Mouse (Mus musculus): ENCODE measurements around the gene Prrc2a.

The Prrc2a gene

GRCm38 (mm10) chr17:35164568-35165450 lies at the start of gene Prrc2a:
Prrc2a (minus strand) TSS chr17:35164897.
- CTCF ChIA-PET: interaction anchor here (0.8 kb wide), 1 partner anchor 58 kb away, joined by 3 read pairs; no protein-coding TSS in a partner anchor

GRCm38 (mm10) chr17:35213071-35213470 lies 48.4 kb upstream of the Prrc2a start:
- CTCF ChIA-PET: interaction anchor here (1.2 to 1.9 kb wide), 2 partner anchors 12 to 53 kb away, joined by 3 to 4 read pairs; partner anchors contain the start of gene Tnf

- CTCF ChIA-PET: interaction anchor here (0.7 to 1.1 kb wide), 2 partner anchors 11 to 31 kb away, joined by 3 read pairs; partner anchors contain the start of gene Ddx39b
These were observed 45.9 kb upstream of the Prrc2a start for GRCm38 (mm10) chr17:35210593-35210992.

- CTCF ChIA-PET: interaction anchor here (0.7 to 1.3 kb wide), 3 partner anchors 10 to 31 kb away, joined by 3 to 5 read pairs (median 3); partner anchors contain the start of gene Ddx39b
These were observed 45.3 kb upstream of the Prrc2a start for GRCm38 (mm10) chr17:35209785-35210535.

- CTCF ChIA-PET: interaction anchor here (0.5 to 1.4 kb wide), 5 partner anchors 9 to 1290 kb away, joined by 3 to 10 read pairs (median 5); no protein-coding TSS in a partner anchor
These were observed 40.7 kb upstream of the Prrc2a start for GRCm38 (mm10) chr17:35205380-35205769.

- CTCF ChIA-PET: interaction anchor here (0.6 kb wide), 2 partner anchors 12 to 39 kb away, joined by 3 read pairs; no protein-coding TSS in a partner anchor
These were observed 40.0 kb upstream of the Prrc2a start, which contains the start of gene Lta for GRCm38 (mm10) chr17:35204494-35205379. Lta (minus strand) TSS chr17:35205351.

GRCm38 (mm10) chr17:35202442-35202841 lies 37.7 kb upstream of the Prrc2a start:
- CTCF ChIA-PET: interaction anchor here (0.5 to 1.0 kb wide), 3 partner anchors 34 to 582 kb away, joined by 4 to 6 read pairs (median 5); no protein-coding TSS in a partner anchor

GRCm38 (mm10) chr17:35201787-35202186 lies 37.1 kb upstream of the Prrc2a start, which contains the start of gene Tnf:
Tnf (minus strand) TSS chr17:35202007.
- CTCF ChIA-PET: interaction anchor here (0.6 to 2.2 kb wide), 5 partner anchors 11 to 720 kb away, joined by 3 to 9 read pairs (median 5); partner anchors contain the start of gene Gm16181

GRCm38 (mm10) chr17:35201128-35201527 lies 36.4 kb upstream of the Prrc2a start:
- CTCF ChIA-PET: interaction anchor here (0.6 to 2.2 kb wide), 6 partner anchors 12 to 100 kb away, joined by 3 to 9 read pairs (median 4); partner anchors contain the start of gene Gm16181

GRCm38 (mm10) chr17:35200398-35200797 lies 35.7 kb upstream of the Prrc2a start:
- CTCF ChIA-PET: interaction anchor here (0.6 to 2.2 kb wide), 6 partner anchors 9 to 86 kb away, joined by 3 to 9 read pairs (median 4); partner anchors contain the start of gene Gm16181

- CTCF ChIA-PET: no interaction called here
These were observed 34.2 kb upstream of the Prrc2a start for GRCm38 (mm10) chr17:35198946-35199345.

GRCm38 (mm10) chr17:35198029-35198428 lies 33.3 kb upstream of the Prrc2a start:
- CTCF ChIA-PET: interaction anchor here (0.6 to 0.9 kb wide), 2 partner anchors 13 to 1261 kb away, joined by 4 to 26 read pairs; no protein-coding TSS in a partner anchor

- CTCF ChIA-PET: interaction anchor here (0.5 to 1.4 kb wide), 5 partner anchors 9 to 35 kb away, joined by 3 to 10 read pairs (median 5); no protein-coding TSS in a partner anchor
These were observed 32.4 kb upstream of the Prrc2a start for GRCm38 (mm10) chr17:35197126-35197525.

- CTCF ChIA-PET: interaction anchor here (0.9 to 1.5 kb wide), 7 partner anchors 10 to 36 kb away, joined by 3 to 21 read pairs (median 5); no protein-coding TSS in a partner anchor
These were observed 31.6 kb upstream of the Prrc2a start for GRCm38 (mm10) chr17:35196321-35196641.

GRCm38 (mm10) chr17:35195631-35196320 lies 31.1 kb upstream of the Prrc2a start:
- CTCF ChIA-PET: interaction anchor here (0.9 to 1.6 kb wide), 7 partner anchors 12 to 37 kb away, joined by 3 to 21 read pairs (median 5); no protein-coding TSS in a partner anchor

- CTCF ChIA-PET: interaction anchor here (0.9 to 1.6 kb wide), 9 partner anchors 13 to 37 kb away, joined by 3 to 21 read pairs (median 3); no protein-coding TSS in a partner anchor
These were observed 30.3 kb upstream of the Prrc2a start for GRCm38 (mm10) chr17:35194844-35195630.

- CTCF ChIA-PET: interaction anchor here (0.6 to 1.6 kb wide), 7 partner anchors 10 to 230 kb away, joined by 3 to 8 read pairs (median 3); no protein-coding TSS in a partner anchor
These were observed 29.5 kb upstream of the Prrc2a start, which contains the start of gene Ltb for GRCm38 (mm10) chr17:35193881-35194843. Ltb (plus strand) TSS chr17:35194439.

Data from spleen, embryonic (tissue).